12 mouse cellular contexts compared by ENCODE assay signal in genomic region chr11:98947969-98948569, GRCm38 (mm10). TPM values are rescaled to one million over a fixed set of nuclear protein-coding genes. Genes with fewer than 3 reads are reported as not detected.
A peak's percentile ranks its signal among the peaks of the same experiment; 100 is the strongest.
DNase-seq lines count a peak whose midpoint lies in the region; ATAC-seq lines count a peak whose summit lies in the region.
"Had no signal": no experiment of that assay in that cellular context is flagged by ENCODE, and none has a peak within 500 bp of the region (broad histone marks: within the 10 kb centered on the region; RNA-seq: fewer than 3 reads in every experiment).

No protein-coding gene starts in this region.

- H3K27ac ChIP-seq in liver, embryonic 11.5 days (ENCODE audit: low read depth, low read length) = peak overlapping the region; percentile 2; the same call in 1 of the 2 replicates
- H3K27ac ChIP-seq in stomach, embryonic 14.5 days (ENCODE audit: low read length) = peak overlapping the region; percentile 67; the same call in 1 of the 2 replicates

- no peak overlapping the region for H3K9ac ChIP-seq in liver, embryonic 11.5 days (ENCODE audit: low read depth, low read length)
- 0 out of 2 replicates have a peak overlapping the region, but pooled peaks have one; percentile 6 for H3K9ac ChIP-seq in stomach, embryonic 14.5 days (replicated peaks; ENCODE audit: low read depth, low read length)

- peak; percentile 32; the same call in 1 of the 2 replicates for ATAC-seq in liver, embryonic 11.5 days (replicated peaks; ENCODE audit: low FRiP score)
- ATAC-seq in stomach, embryonic 14.5 days (ENCODE audit: insufficient number of reproducible peaks, insufficient read depth, low FRiP score, low read depth) = no peak

- H3K4me3 ChIP-seq in liver, embryonic 11.5 days (ENCODE audit: low read depth, low read length) = no peak overlapping the region; the same call in 1 of the 2 replicates
- no peak overlapping the region for H3K4me3 ChIP-seq in stomach, embryonic 14.5 days (ENCODE audit: low read depth, low read length)

- H3K36me3 ChIP-seq in liver, embryonic 11.5 days (ENCODE audit: control insufficient read depth, insufficient read depth, low read length) = peaks cover 5% of the 10 kb centered on the region; the same call in 1 of the 2 replicates
- peaks cover 8% of the 10 kb centered on the region for H3K36me3 ChIP-seq in stomach, embryonic 14.5 days (ENCODE audit: control insufficient read depth, insufficient read depth, low read length)

- H3K4me1 ChIP-seq in liver, embryonic 11.5 days (replicated peaks; ENCODE audit: control insufficient read depth, insufficient read depth, low read length) = peaks cover 62% of the 10 kb centered on the region
- peaks cover 78% of the 10 kb centered on the region for H3K4me1 ChIP-seq in stomach, embryonic 14.5 days (ENCODE audit: control insufficient read depth, insufficient read depth, low read length)

- DNase-seq in adrenal gland, postnatal 25 days = peak; percentile 0
- no peak for DNase-seq in adrenal gland, adult 8-10 months
- DNase-seq in spleen, postnatal 36 days (ENCODE audit: low spot score in 2 of 2) = peak; percentile 66 to 70
- DNase-seq in spleen, postnatal 10 days (ENCODE audit: low spot score in 2 of 2) = no peak
- no peak for DNase-seq in liver, embryonic 11.5 days (ENCODE audit: low spot score)
- no peak for DNase-seq in layer of hippocampus, adult 11-12 months (ENCODE audit: low spot score)
- no peak for DNase-seq in urinary bladder, postnatal 4 days (ENCODE audit: low spot score in 2 of 2)
- DNase-seq: adrenal gland, adult 2 months; kidney, adult 9 months; right cerebral cortex, postnatal 25 days had no signal

- no peaks in the 10 kb centered on the region for H3K9me3 ChIP-seq in liver, embryonic 11.5 days (ENCODE audit: control insufficient read depth, low read length)
- H3K9me3 ChIP-seq in stomach, embryonic 14.5 days (ENCODE audit: control insufficient read depth, low read depth, low read length) = no peaks in the 10 kb centered on the region

- H3K4me2 ChIP-seq in liver, embryonic 11.5 days = peak overlapping the region; percentile 33
- no peak overlapping the region for H3K4me2 ChIP-seq in stomach, embryonic 14.5 days (replicated peaks; ENCODE audit: low read depth, low read length)

- H3K27me3 ChIP-seq in liver, embryonic 11.5 days (replicated peaks; ENCODE audit: control insufficient read depth, insufficient read depth, low read length) = 0 out of 2 replicates have a peak, but pooled peaks cover 2% of the 10 kb centered on the region
- H3K27me3 ChIP-seq in stomach, embryonic 14.5 days (ENCODE audit: control insufficient read depth, insufficient read depth, low read length) = no peaks in the 10 kb centered on the region

- 29% methylated on average over 18 of the region's 18 CpGs for WGBS in liver, embryonic 11.5 days
- WGBS in stomach, embryonic 14.5 days = 51% methylated on average over 18 of the region's 18 CpGs

RNA-seq across cellular contexts. Expression of gene Rara, which starts 20.5 kb away (rescaled TPM):
- total RNA-seq in adrenal gland, postnatal 25 days (2021) = 21.8 and 27.7 TPM in 2 replicates
- total RNA-seq in adrenal gland, adult 8-10 months (2022) = 10 to 100 TPM; 21.3 to 36.8 (median 30.8) TPM
- 18.6 and 20.1 TPM in 2 replicates for polyA plus RNA-seq in liver, embryonic 11.5 days (2014; fragmentation: Nextera tagmentation; extraction: Ambion mirVana)
- 54.0 and 56.8 TPM in 2 replicates for polyA plus RNA-seq in stomach, embryonic 14.5 days (2014; fragmentation: Nextera tagmentation; extraction: Ambion mirVana)

RNA-seq across cellular contexts. Expression of gene Gjd3, which starts 34.7 kb away (rescaled TPM):
- not detected in 2 replicates for total RNA-seq in adrenal gland, postnatal 25 days (2021)
- not detected for total RNA-seq in adrenal gland, adult 8-10 months (2022)
- 0.21 and 0.22 TPM in 2 replicates for polyA plus RNA-seq in liver, embryonic 11.5 days (2014; fragmentation: Nextera tagmentation; extraction: Ambion mirVana)
- not detected in 2 replicates for polyA plus RNA-seq in stomach, embryonic 14.5 days (2014; fragmentation: Nextera tagmentation; extraction: Ambion mirVana)
- total RNA-seq: adrenal gland, adult 2 months had no signal
- polyA plus RNA-seq: limb, embryonic 11.5 days had no signal

RNA-seq across cellular contexts. Expression of gene Cdc6, which starts 40.5 kb away (rescaled TPM):
- 1.7 and 4.3 TPM in 2 replicates for total RNA-seq in adrenal gland, postnatal 25 days (2021)
- under 1 TPM; 0.20 to 0.95 (median 0.72) TPM for total RNA-seq in adrenal gland, adult 8-10 months (2022)
- 96.3 and 114 TPM in 2 replicates for polyA plus RNA-seq in liver, embryonic 11.5 days (2014; fragmentation: Nextera tagmentation; extraction: Ambion mirVana)
- 31.4 and 32.6 TPM in 2 replicates for polyA plus RNA-seq in stomach, embryonic 14.5 days (2014; fragmentation: Nextera tagmentation; extraction: Ambion mirVana)

Comparison
In these comparisons a context has a peak if more than half of its experiments do, and no peak if none do; other contexts are left out.
1. DNase-seq: peak in adrenal gland, postnatal 25 days (single experiment) and spleen, postnatal 36 days (2 of 2); none in adrenal gland, adult 8-10 months (single experiment), spleen, postnatal 10 days (0 of 2), liver, embryonic 11.5 days (single experiment), layer of hippocampus, adult 11-12 months (single experiment) and urinary bladder, postnatal 4 days (0 of 2).